Mouse (Mus musculus): ENCODE results near the gene Txnip. TPM values are rescaled to one million over a fixed set of nuclear protein-coding genes. Genes with fewer than 3 reads are reported as not detected.

The Txnip gene
- polyA plus RNA-seq, 1 experiment from 2014 or later: 179 TPM

DNA sequence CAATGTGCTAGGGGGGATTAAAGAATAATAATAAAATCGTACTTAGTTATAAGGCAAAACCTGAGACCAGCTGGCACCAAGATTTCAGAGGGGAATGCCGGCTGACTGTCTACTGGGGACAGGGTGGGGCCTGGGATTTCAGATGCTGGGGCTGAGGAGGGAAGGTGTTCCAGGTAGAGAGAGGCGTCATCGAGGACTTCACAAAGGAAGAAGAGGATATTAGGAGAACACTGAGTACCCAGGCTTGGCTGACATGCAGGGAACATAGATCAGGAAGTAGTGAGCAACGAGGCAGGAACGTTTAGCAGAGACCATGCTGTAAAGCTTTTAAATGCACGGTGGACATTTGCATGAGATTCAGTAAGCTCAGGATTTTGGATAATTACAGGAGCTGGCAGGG is 5.9 kb upstream of the Txnip start:
- H3K9ac ChIP-seq: no peak overlapping the region
- 62% methylated on average over 7 of the region's 7 CpGs for WGBS

GRCm38 (mm10) chr3:96553601-96554000 is 4.2 kb upstream of the Txnip start:
- Histone ChIP-seq H3K27me3 (no peaks in the 10 kb centered on the region), H3K4me3 (replicated peaks) (no peak overlapping the region), H3K36me3 (no peaks in the 10 kb centered on the region), H3K9me3 (replicated peaks) (no peaks in the 10 kb centered on the region), H3K27ac (replicated peaks) (no peak overlapping the region), H3K4me2 (replicated peaks) (no peak overlapping the region), H3K9ac (no peak overlapping the region), H3K4me1 (peaks cover 38% of the 10 kb centered on the region)
- ATAC-seq (ENCODE audit: insufficient number of reproducible peaks, low FRiP score, low TSS enrichment, low read depth): no peak
- 78% methylated on average over 6 of the region's 6 CpGs for WGBS

More for the DNA sequence above, 5.9 kb upstream of the Txnip start:
- Histone ChIP-seq H3K9me3 (replicated peaks) (no peaks in the 10 kb centered on the region), H3K27ac (replicated peaks) (peak overlapping the region; percentile 34; the same call in 1 of the 2 replicates), H3K36me3 (no peaks in the 10 kb centered on the region), H3K4me3 (replicated peaks) (no peak overlapping the region), H3K27me3 (no peaks in the 10 kb centered on the region), H3K4me1 (peaks cover 35% of the 10 kb centered on the region), H3K4me2 (replicated peaks) (no peak overlapping the region)
- no peak for ATAC-seq (ENCODE audit: insufficient number of reproducible peaks, low FRiP score, low TSS enrichment, low read depth)

DNA sequence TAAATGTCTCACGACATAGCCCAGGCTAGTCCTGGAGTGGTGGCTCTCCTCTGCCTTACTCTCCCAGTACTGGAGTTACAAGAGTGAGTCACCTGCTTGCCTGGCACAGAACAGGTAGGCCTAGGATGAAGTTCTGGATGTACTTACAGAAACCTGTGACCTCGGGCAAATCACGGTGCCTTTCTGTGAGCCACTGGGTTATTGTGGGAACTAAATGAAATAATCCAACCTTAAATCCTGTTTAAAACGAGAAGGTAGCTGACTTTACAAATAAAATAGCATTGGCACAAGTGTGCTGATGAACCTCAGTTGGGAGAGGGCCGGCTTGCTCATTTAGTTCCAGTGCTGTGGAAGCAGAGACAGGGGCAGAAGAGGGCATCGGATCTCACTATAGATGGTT is 3.5 kb upstream of the Txnip start:
- H3K27me3 ChIP-seq: no peaks in the 10 kb centered on the region
- peak overlapping the region; percentile 97 for H3K27ac ChIP-seq (replicated peaks)
- no peaks in the 10 kb centered on the region for H3K36me3 ChIP-seq
- 75% methylated on average over 6 of the region's 6 CpGs for WGBS
- H3K4me3 ChIP-seq (replicated peaks): no peak overlapping the region
- no peaks in the 10 kb centered on the region for H3K9me3 ChIP-seq (replicated peaks)
- ATAC-seq (ENCODE audit: insufficient number of reproducible peaks, low FRiP score, low TSS enrichment, low read depth): no peak
- H3K4me1 ChIP-seq: peaks cover 39% of the 10 kb centered on the region
- no peak overlapping the region for H3K9ac ChIP-seq
- no peak overlapping the region for H3K4me2 ChIP-seq (replicated peaks)

DNA sequence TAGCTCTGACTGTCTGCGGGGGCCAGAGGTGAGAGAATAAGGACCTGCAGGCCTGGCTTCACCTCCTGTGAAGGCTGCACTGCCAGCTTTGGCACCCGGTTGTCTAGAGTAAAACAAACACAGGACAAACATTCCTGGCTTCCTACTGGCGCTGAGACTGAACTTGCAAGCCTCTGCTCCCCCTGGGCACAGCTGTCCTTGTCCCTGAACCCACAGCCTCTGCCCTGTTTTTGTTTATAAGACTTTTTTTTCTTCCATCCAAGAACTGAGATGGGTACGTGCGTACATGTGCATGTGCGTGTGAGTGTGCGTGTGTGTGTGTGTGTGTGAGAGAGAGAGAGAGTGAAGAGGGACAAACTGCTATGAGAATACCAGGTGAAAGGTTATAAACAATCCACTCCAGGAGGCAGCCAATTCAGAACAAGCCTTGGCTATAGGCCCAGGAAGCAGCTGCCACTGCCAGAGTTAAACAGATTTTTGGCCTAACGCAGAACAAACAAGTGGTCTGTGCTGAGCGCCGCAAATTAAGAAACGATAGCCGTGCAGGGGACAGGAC is 2.6 kb upstream of the Txnip start:
- Histone ChIP-seq H3K4me3 (replicated peaks) (no peak overlapping the region), H3K9ac (no peak overlapping the region), H3K36me3 (peaks cover 7% of the 10 kb centered on the region), H3K27me3 (no peaks in the 10 kb centered on the region), H3K9me3 (replicated peaks) (no peaks in the 10 kb centered on the region), H3K4me1 (peaks cover 48% of the 10 kb centered on the region), H3K4me2 (replicated peaks) (0 out of 2 replicates have a peak overlapping the region, but pooled peaks have one; percentile 0), H3K27ac (replicated peaks) (peak overlapping the region; percentile 97)
- no peak for ATAC-seq (ENCODE audit: insufficient number of reproducible peaks, low FRiP score, low TSS enrichment, low read depth)
- WGBS: 29% methylated on average over 12 of the region's 12 CpGs

- Histone ChIP-seq H3K4me2 (replicated peaks) (peak overlapping the region; percentile 73), H3K9me3 (replicated peaks) (no peaks in the 10 kb centered on the region), H3K36me3 (peaks cover 17% of the 10 kb centered on the region), H3K9ac (no peak overlapping the region), H3K27ac (replicated peaks) (peak overlapping the region; percentile 97), H3K4me1 (peaks cover 55% of the 10 kb centered on the region), H3K27me3 (no peaks in the 10 kb centered on the region), H3K4me3 (replicated peaks) (peak overlapping the region; percentile 78; the same call in 1 of the 2 replicates)
- WGBS: 62% methylated on average over 15 of the region's 15 CpGs
- ATAC-seq (ENCODE audit: insufficient number of reproducible peaks, low FRiP score, low TSS enrichment, low read depth): no peak
Measured at GRCm38 (mm10) chr3:96555999-96556614, 1.6 kb upstream of the Txnip start.

DNA sequence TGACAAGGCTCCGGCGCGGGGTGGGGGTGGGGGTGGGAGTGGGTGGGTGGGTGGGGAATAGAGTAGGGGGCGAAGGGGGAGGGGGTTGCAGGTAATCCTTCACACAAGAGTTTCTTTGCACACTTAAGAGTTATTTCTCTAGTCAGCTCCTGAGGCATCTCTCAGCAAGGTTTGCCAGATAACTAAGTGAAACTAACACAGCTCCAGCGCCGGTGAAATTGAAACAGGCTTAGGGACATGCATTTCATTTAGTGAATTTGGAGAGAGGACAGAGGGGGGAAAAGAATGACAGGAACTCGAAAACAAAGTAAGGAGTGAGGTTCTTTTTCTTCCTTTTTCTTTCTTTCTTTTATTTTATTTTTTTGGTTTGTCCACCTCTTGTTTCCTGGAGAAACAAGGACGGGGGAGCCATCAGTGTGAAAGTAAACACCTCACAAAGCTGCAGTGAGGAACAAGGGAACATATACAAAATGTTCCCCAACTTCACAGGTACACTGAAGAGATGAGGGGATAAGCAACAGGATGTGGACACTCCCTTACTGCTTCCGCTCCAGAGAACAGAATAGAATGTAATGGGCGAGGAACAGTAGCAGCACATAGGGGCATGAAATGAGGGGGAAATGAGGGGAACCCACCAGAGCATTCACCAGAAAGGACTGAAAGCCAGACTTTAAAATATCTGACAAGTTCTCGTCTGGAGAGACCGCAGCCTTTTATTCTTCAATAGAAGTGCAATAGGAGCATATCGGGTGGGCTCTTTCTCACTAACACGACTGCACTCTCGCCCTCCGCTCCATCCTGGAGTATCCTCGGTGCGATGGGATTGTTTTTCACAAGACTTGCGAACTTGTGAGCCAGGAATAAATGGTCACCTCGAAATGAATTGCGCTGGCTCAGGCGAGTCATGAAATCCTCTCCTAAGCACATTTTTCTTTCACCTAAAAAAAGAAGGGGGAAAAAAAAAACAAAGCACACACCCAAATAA is 814 bp upstream of the Txnip start:
- Histone ChIP-seq H3K27ac (replicated peaks) (peak overlapping the region; percentile 97), H3K9ac (peak overlapping the region; percentile 60), H3K9me3 (replicated peaks) (no peaks in the 10 kb centered on the region), H3K27me3 (no peaks in the 10 kb centered on the region), H3K4me3 (replicated peaks) (peak overlapping the region; percentile 78), H3K36me3 (peaks cover 21% of the 10 kb centered on the region), H3K4me1 (peaks cover 54% of the 10 kb centered on the region), H3K4me2 (replicated peaks) (peak overlapping the region; percentile 73)
- ATAC-seq (ENCODE audit: insufficient number of reproducible peaks, low FRiP score, low TSS enrichment, low read depth): no peak
- 6% methylated on average over 22 of the region's 22 CpGs for WGBS

- Histone ChIP-seq H3K9me3 (replicated peaks) (no peaks in the 10 kb centered on the region), H3K27ac (replicated peaks) (peak overlapping the region; percentile 97), H3K9ac (peak overlapping the region; percentile 87), H3K27me3 (no peaks in the 10 kb centered on the region), H3K4me1 (peaks cover 59% of the 10 kb centered on the region), H3K36me3 (peaks cover 21% of the 10 kb centered on the region), H3K4me2 (replicated peaks) (peak overlapping the region; percentile 73), H3K4me3 (replicated peaks) (peak overlapping the region; percentile 78)
- ATAC-seq (ENCODE audit: insufficient number of reproducible peaks, low FRiP score, low TSS enrichment, low read depth): no peak
- under 1% methylated on average over 17 of the region's 17 CpGs for WGBS
Measured at GRCm38 (mm10) chr3:96558159-96558558, 402 bp downstream of the Txnip start.

DNA sequence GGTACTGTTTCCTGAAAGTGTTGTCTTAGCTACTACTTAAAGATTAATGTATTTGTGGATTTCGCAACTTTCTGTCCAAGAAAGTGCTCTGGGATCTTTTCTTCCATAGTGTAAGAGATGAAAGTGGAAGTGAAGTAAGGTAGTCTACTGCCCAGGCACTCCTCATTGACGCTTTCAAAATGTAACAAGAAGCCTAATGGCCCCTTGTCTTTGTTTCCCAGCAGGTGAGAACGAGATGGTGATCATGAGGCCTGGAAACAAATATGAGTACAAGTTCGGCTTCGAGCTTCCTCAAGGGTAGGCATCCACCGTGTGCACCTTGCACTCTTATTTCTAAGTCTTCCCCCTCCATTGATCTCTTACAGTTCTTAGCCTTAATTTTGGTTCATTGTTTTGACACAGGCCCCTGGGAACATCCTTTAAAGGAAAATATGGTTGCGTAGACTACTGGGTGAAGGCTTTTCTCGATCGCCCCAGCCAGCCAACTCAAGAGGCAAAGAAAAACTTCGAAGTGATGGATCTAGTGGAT is 975 bp downstream of the Txnip start:
- no peaks in the 10 kb centered on the region for H3K27me3 ChIP-seq
- no peaks in the 10 kb centered on the region for H3K9me3 ChIP-seq (replicated peaks)
- H3K9ac ChIP-seq: peak overlapping the region; percentile 87
- H3K36me3 ChIP-seq: peaks cover 21% of the 10 kb centered on the region
- ATAC-seq (ENCODE audit: insufficient number of reproducible peaks, low FRiP score, low TSS enrichment, low read depth): no peak
- peak overlapping the region; percentile 73 for H3K4me2 ChIP-seq (replicated peaks)
- WGBS: 31% methylated on average over 10 of the region's 10 CpGs
- H3K4me3 ChIP-seq (replicated peaks): peak overlapping the region; percentile 78
- peaks cover 61% of the 10 kb centered on the region for H3K4me1 ChIP-seq
- peak overlapping the region; percentile 97 for H3K27ac ChIP-seq (replicated peaks)

GRCm38 (mm10) chr3:96559398-96559910 is 1.7 kb downstream of the Txnip start:
- Histone ChIP-seq H3K4me2 (replicated peaks) (peak overlapping the region; percentile 73), H3K4me3 (replicated peaks) (peak overlapping the region; percentile 78), H3K36me3 (peaks cover 21% of the 10 kb centered on the region), H3K27me3 (no peaks in the 10 kb centered on the region), H3K4me1 (peaks cover 66% of the 10 kb centered on the region), H3K27ac (replicated peaks) (peak overlapping the region; percentile 39; the same call in 1 of the 2 replicates), H3K9me3 (replicated peaks) (no peaks in the 10 kb centered on the region), H3K9ac (peak overlapping the region; percentile 10; the same call in 1 of the 2 replicates)
- ATAC-seq (ENCODE audit: insufficient number of reproducible peaks, low FRiP score, low TSS enrichment, low read depth): no peak
- WGBS: 68% methylated on average over 12 of the region's 12 CpGs

DNA sequence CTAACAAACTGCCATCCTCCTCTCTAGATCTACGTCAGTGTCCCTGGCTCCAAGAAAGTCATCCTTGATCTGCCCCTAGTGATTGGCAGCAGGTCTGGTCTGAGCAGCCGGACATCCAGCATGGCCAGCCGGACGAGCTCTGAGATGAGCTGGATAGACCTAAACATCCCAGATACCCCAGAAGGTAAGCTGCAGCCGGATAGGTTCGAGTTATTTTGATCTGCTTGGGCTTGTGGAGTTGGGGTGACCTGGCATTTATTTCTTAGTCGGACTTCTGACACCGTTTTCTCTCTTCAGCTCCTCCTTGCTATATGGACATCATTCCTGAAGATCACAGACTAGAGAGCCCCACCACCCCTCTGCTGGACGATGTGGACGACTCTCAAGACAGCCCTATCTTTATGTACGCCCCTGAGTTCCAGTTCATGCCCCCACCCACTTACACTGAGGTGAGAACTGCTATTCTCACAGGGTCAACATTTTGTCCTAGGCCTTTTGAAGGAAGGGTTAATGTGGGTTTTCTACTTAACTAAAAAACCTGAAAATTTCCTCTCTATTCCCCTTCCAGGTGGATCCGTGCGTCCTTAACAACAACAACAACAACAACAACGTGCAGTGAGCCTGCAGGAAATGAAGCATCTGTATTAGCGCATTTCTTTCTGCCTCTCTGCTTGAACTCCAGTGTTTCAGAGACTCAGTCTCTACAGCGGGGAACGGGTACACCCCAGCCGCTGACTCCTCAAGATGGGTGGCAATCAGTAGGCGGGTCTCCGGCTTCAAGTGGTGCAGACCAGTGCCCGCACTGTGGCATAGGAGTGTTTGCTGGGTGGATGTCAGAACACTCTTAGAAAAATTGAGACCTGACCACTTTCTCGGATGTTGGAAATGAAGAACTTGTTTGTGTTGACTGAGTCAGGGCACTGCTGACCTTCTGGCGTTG is 2.4 kb downstream of the Txnip start:
- peak overlapping the region; percentile 10; the same call in 1 of the 2 replicates for H3K9ac ChIP-seq
- H3K4me2 ChIP-seq (replicated peaks): peak overlapping the region; percentile 73
- H3K9me3 ChIP-seq (replicated peaks): no peaks in the 10 kb centered on the region
- H3K4me1 ChIP-seq: peaks cover 59% of the 10 kb centered on the region
- peak overlapping the region; percentile 39; the same call in 1 of the 2 replicates for H3K27ac ChIP-seq (replicated peaks)
- H3K36me3 ChIP-seq: peaks cover 21% of the 10 kb centered on the region
- no peak for ATAC-seq (ENCODE audit: insufficient number of reproducible peaks, low FRiP score, low TSS enrichment, low read depth)
- H3K4me3 ChIP-seq (replicated peaks): peak overlapping the region; percentile 78
- 76% methylated on average over 23 of the region's 23 CpGs for WGBS
- H3K27me3 ChIP-seq: no peaks in the 10 kb centered on the region
